Mouse (Mus musculus) CH12.LX (cell line): ENCODE data around the gene Mgll.

ENCODE experiments used
- CTCF ChIP-seq, 2 experiments: IDR thresholded peaks in 1 of 2; conservative IDR thresholded peaks in 1 of 2; 2 replicates each; pipeline ENCODE4 v1.5.1; 2011 to 2012; ENCODE audit warnings: low read depth in 2 of 2, low read length in 2 of 2, improper control_type of control experiment in 1 of 2, inconsistent platforms in 1 of 2, mild to moderate bottlenecking in 1 of 2, moderate library complexity in 1 of 2
- ETS1 ChIP-seq: conservative IDR thresholded peaks from 2 replicates; pipeline ENCODE4 v1.6.1; 2012; ENCODE audit warnings: low read depth, mild to moderate bottlenecking, inconsistent platforms, low read length, improper control_type of control experiment, moderate library complexity
- JUND ChIP-seq: conservative IDR thresholded peaks from 2 replicates; pipeline ENCODE4 v1.6.1; 2011; ENCODE audit warnings: low read depth, low read length, improper control_type of control experiment
- POLR2A ChIP-seq: IDR thresholded peaks from 2 replicates; pipeline ENCODE4 v1.6.1; 2011; ENCODE audit warnings: low read depth, mild to moderate bottlenecking, improper control_type of control experiment, low read length
- USF1 ChIP-seq: IDR thresholded peaks from 2 replicates; pipeline ENCODE4 v1.6.1; 2014; ENCODE audit warnings: low read depth, mild to moderate bottlenecking, inconsistent platforms, low read length, improper control_type of control experiment

DNA sequence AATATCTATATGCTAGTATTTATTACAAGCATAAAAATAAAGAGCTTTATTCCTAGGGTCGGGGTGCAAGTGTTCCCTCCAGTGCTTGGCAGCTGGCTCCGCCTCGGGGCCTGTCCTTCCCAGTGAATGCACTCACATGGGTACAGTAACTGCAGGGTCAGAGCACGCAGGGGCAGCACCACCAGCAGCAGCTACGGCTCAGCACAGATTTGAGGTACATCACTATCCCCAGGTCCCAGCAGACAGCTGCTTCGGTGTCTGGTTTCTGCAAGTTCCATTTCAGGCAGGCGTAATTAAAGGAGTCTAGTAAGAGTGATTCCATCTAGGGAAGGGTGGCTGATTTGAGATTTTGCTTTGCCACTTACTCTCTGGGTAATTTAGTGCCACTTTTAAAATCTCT, 134.1 kb downstream of the Mgll start:
- TF ChIP-seq POLR2A (no peak), CTCF (conservative IDR thresholded peaks at IDR 0.05 in 1 of 2, IDR thresholded peaks at IDR 0.05 in 1 of 2; ENCODE audit: low read depth in 2 of 2, low read length in 2 of 2) (no peak), JUND (no peak), ETS1 (no peak), USF1 (no peak)
